Mouse (Mus musculus): ENCODE measurements around the gene Thop1.
"Not testable (repeated sequence)": the region's sequence is repeated elsewhere in the genome, so short reads cannot be mapped to it uniquely, and the experiment has no call there.

The Thop1 gene

GRCm38 (mm10) chr10:81058896-81059295 is 10.9 kb upstream of the Thop1 start:
- no peak for DNase-seq

- peak; percentile 100 for DNase-seq
These were observed 10.0 kb upstream of the Thop1 start, which contains the start of gene Sgta for GRCm38 (mm10) chr10:81059603-81060543. Sgta (minus strand) TSS chr10:81060181.

DNA sequence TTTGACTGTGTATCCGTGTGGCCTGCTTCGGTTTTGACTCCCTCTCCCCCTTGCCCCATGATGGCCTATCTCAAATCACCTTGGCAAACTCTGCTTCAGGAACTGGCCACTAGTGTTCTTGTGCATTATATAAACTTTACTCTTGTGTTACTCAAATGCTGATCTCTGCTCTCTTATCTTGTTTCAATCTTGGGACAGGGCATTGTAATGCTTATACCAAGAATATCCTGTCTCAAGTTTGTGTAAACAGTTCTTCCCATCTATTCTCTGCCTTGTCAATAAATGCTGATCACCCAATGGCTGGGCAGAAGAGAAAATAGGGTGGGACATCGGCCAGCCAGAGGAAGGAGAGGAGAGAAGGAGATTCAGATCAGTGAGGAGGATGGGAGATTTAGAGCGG is 7.1 kb upstream of the Thop1 start:
- no peak for DNase-seq

GRCm38 (mm10) chr10:81064519-81064918 is 5.3 kb upstream of the Thop1 start:
- DNase-seq, result not testable (repeated sequence)

DNA sequence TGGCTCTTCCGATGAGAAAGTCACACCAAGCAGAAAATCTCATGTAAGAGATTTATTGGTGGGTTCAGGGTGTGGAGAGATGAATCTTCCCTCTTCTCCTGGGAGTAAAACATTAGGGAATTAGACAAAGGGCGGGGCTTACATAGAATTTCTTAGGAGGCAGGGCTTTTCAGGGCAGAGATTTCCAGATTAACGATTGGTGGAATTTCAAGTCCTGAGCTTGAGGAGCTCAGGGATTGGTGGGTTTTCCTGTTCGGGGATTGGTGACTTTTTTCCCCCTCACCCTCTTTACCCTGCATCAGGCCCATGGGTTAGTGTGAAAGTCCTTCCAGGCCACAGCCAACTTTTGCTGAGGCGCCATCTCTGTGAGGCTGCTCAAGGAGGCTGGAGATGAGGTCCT is 1.1 kb upstream of the Thop1 start:
- DNase-seq, result no peak

DNA sequence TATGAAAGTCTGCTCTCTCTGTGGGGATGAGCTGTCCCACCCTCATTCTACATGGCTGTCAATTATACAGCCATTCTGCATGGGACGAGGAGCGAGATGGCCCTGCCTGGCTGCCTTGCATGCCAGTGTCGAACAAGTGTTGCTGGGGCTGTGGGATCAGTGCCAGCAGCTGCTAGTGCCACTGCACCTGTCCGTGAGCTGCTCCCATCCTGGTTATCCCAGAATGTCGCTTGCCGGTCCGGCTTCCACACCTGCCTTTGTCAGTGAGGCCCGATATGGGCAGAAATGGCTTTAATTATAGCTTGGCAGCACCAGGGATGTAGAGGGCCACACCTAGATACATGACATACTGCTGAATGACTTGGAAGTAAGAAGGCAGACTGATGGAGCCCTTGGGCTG is 2.5 kb downstream of the Thop1 start:
- DNase-seq, result no peak

GRCm38 (mm10) chr10:81073464-81073863 is 3.6 kb downstream of the Thop1 start:
- no peak for DNase-seq

DNA sequence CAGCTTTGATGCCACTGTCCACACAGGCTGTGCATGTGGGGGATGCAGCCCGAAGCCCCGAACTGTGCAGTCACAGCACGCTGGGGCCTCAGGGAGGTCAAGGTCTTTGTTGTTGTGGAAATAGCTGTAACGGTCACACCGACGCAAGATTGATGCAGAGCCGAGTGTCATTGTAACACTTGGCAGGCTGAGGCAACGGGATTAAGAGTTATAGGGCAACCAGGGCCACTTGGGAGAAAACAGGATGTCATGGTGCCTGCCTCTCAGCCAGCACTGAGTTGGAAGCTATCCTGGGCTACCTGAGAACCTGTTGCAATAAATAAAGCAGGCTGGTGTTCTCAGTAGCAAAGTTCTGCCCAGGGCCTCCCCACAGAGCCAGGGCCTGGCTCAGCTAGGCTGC is 5.9 kb downstream of the Thop1 start:
- no peak for DNase-seq

DNA sequence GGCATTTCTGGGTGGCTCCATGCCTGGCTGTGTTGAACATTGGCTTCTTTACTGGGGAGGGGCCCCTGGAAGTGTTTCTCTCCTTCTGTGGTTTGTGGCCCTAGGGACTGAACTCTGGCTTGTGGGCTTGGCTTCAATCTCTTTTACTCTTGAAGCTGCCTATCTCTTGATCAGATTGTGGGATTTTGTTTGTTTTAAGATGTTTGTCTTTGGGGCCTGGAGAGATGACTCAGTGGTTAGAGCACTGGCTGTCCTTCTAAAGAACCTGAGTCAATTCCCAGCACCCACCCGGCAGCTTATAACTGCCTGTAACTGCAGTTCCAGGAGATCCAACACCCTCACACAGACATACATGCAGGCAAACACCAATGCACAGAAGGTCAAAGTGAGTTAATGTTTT is 6.5 kb downstream of the Thop1 start:
- no peak for DNase-seq

- DNase-seq, result no peak
These were observed 8.1 kb downstream of the Thop1 start for GRCm38 (mm10) chr10:81077916-81078315.

GRCm38 (mm10) chr10:81080008-81080655 is 10.3 kb downstream of the Thop1 start:
- DNase-seq, result no peak

- peak; percentile 83 for DNase-seq
These were observed 12.5 kb downstream of the Thop1 start for GRCm38 (mm10) chr10:81082168-81082960.

DNA sequence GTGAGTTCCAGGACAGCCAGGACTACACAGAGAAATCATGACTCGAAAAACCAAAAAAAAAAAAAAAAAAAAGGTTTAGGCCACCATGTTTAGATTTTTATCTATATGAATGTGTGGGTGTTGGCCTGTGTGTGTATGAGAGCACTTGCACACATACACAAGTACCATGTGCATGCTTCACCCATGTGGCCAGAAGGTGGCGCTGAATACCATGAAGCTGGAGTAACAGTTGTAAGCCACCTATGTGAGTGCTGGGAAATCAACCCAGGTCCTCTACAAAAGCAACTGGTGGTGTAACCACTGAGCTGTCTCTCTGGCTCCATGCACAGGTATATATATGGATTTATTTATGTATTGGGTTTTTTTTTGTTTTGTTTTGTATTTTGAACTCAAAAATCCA is 17.2 kb downstream of the Thop1 start:
- DNase-seq, result no peak

- no peak for DNase-seq
These were observed 19.4 kb downstream of the Thop1 start for GRCm38 (mm10) chr10:81089216-81089615.

- DNase-seq, result no peak
These were observed 20.8 kb downstream of the Thop1 start for GRCm38 (mm10) chr10:81090621-81091020.

- peak; percentile 77 for DNase-seq
These were observed 22.8 kb downstream of the Thop1 start for GRCm38 (mm10) chr10:81092465-81093250.

GRCm38 (mm10) chr10:81094931-81095678 is 25.3 kb downstream of the Thop1 start:
- no peak for DNase-seq

GRCm38 (mm10) chr10:81105565-81106112 is 35.8 kb downstream of the Thop1 start, which contains the start of gene Map2k2:
Map2k2 (plus strand) TSS chr10:81105915.
- DNase-seq, result peak; percentile 98

- peak; percentile 94 for DNase-seq
These were observed 36.4 kb downstream of the Thop1 start for GRCm38 (mm10) chr10:81106113-81106721.

DNA sequence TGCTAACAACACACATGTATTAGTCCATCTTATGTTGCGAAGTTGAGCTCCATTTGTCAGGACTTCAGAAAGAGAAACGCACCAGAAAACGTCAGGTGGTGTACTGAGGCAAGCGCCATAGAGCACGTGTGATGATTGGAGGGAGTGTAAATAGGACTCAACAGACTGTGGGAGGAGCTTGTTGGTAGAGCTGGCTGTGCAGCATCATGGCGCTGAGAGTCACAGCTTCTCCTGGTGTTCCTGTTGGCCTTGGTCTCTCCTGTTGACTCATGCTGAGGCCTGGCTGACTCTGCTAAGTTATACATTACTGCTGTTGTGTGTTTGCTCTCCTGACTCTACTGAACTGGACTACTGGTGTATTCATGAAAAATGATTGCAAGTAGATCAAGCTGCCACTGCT is 43.1 kb downstream of the Thop1 start:
- no peak for DNase-seq

GRCm38 (mm10) chr10:81119625-81120024 is 49.8 kb downstream of the Thop1 start:
- DNase-seq, result no peak

Measured in kidney, postnatal 10 days (tissue).